38 mouse cellular contexts compared by ENCODE assay signal in genomic region chrX:50456136-50456535, GRCm38 (mm10). TPM values are rescaled to one million over a fixed set of nuclear protein-coding genes. Genes with fewer than 3 reads are reported as not detected.
"Had no signal": no experiment of that assay in that cellular context is flagged by ENCODE, and none has a peak within 500 bp of the region (broad histone marks: within the 10 kb centered on the region; RNA-seq: fewer than 3 reads in every experiment).

No protein-coding gene starts in this region.

- H3K27me3 ChIP-seq: embryonic facial prominence, embryonic 12.5 days; embryonic facial prominence, embryonic 13.5 days; embryonic facial prominence, embryonic 15.5 days; forebrain, embryonic 12.5 days; forebrain, embryonic 15.5 days had no signal

- H3K9ac ChIP-seq: embryonic facial prominence, embryonic 12.5 days; embryonic facial prominence, embryonic 13.5 days; embryonic facial prominence, embryonic 15.5 days; forebrain, embryonic 12.5 days; forebrain, embryonic 15.5 days; forebrain, postnatal 0 days had no signal

- H3K27ac ChIP-seq: embryonic facial prominence, embryonic 10.5 days; embryonic facial prominence, embryonic 12.5 days; embryonic facial prominence, embryonic 13.5 days; embryonic facial prominence, embryonic 15.5 days; forebrain, embryonic 10.5 days; forebrain, embryonic 12.5 days; forebrain, embryonic 15.5 days; gastrocnemius, adult 2 months; heart, adult 2 months; heart, embryonic 10.5 days had no signal

- H3K36me3 ChIP-seq: embryonic facial prominence, embryonic 10.5 days; embryonic facial prominence, embryonic 12.5 days; embryonic facial prominence, embryonic 13.5 days; embryonic facial prominence, embryonic 15.5 days; forebrain, embryonic 10.5 days; forebrain, embryonic 12.5 days; forebrain, embryonic 15.5 days; heart, embryonic 10.5 days had no signal

- ATAC-seq: forebrain, embryonic 14.5 days; forebrain, embryonic 15.5 days; forebrain, embryonic 16.5 days; forebrain, postnatal 0 days had no signal

- H3K4me1 ChIP-seq: embryonic facial prominence, embryonic 10.5 days; embryonic facial prominence, embryonic 12.5 days; embryonic facial prominence, embryonic 13.5 days; embryonic facial prominence, embryonic 15.5 days; forebrain, embryonic 10.5 days; forebrain, embryonic 12.5 days; forebrain, embryonic 15.5 days; heart, embryonic 10.5 days had no signal

- H3K9me3 ChIP-seq: embryonic facial prominence, embryonic 10.5 days; embryonic facial prominence, embryonic 12.5 days; embryonic facial prominence, embryonic 13.5 days; embryonic facial prominence, embryonic 15.5 days; forebrain, embryonic 10.5 days; forebrain, embryonic 12.5 days; forebrain, embryonic 15.5 days; heart, embryonic 10.5 days had no signal

- H3K4me2 ChIP-seq: embryonic facial prominence, embryonic 12.5 days; embryonic facial prominence, embryonic 13.5 days; embryonic facial prominence, embryonic 15.5 days; forebrain, embryonic 12.5 days; forebrain, embryonic 15.5 days had no signal

- H3K4me3 ChIP-seq: embryonic facial prominence, embryonic 10.5 days; embryonic facial prominence, embryonic 12.5 days; embryonic facial prominence, embryonic 13.5 days; embryonic facial prominence, embryonic 15.5 days; erythroblast, embryonic 14.5 days; forebrain, embryonic 10.5 days; forebrain, embryonic 12.5 days; forebrain, embryonic 15.5 days; gastrocnemius, adult 2 months; heart, adult 2 months; heart, embryonic 10.5 days had no signal

- DNase-seq: cerebellum, adult 9-11 months; cerebellum, postnatal 10 days; cerebellum, postnatal 14 days; cerebellum, postnatal 25 days; cerebellum, postnatal 36 days; embryo, embryonic 11 days; forebrain, postnatal 0 days; gastrocnemius, adult 2 months; gastrocnemius, postnatal 10 days; gastrocnemius, postnatal 14 days; gastrocnemius, postnatal 25 days; gastrocnemius, postnatal 36 days; heart, adult 11 months; heart, adult 18-20 months; heart, adult 2 months had no signal

RNA-seq across cellular contexts. Expression of gene Olfr1324, which starts 27.8 kb away (rescaled TPM):
- total RNA-seq: common myeloid progenitor, adult 5-6 weeks; forebrain, postnatal 0 days; gastrocnemius, adult 18-20 months; gastrocnemius, adult 2 months; gastrocnemius, adult 8-10 months; gastrocnemius, postnatal 10 days; gastrocnemius, postnatal 14 days; gastrocnemius, postnatal 25 days; gastrocnemius, postnatal 36 days; gastrocnemius, postnatal 4 days; granulocyte monocyte progenitor cell, adult 5-6 weeks; heart, adult 18-20 months; heart, adult 2 months; heart, adult 8-10 months had no signal
- polyA plus RNA-seq: cortical plate, adult 2 months; embryonic facial prominence, embryonic 10.5 days; embryonic facial prominence, embryonic 11.5 days; embryonic facial prominence, embryonic 12.5 days; embryonic facial prominence, embryonic 13.5 days; embryonic facial prominence, embryonic 14.5 days; erythroblast, embryonic 14.5 days; forebrain, embryonic 10.5 days; forebrain, embryonic 11.5 days; forebrain, embryonic 12.5 days; forebrain, embryonic 14.5 days; forebrain, embryonic 15.5 days; forebrain, embryonic 16.5 days; forebrain, postnatal 0 days; frontal cortex, adult 2 months; gonadal fat pad, adult 2 months; heart, adult 2 months; heart, embryonic 10.5 days had no signal
